ENCODE assay signal across 31 mouse cellular contexts in genomic region chr6:142502519-142503125, GRCm38 (mm10). TPM values are rescaled to one million over a fixed set of nuclear protein-coding genes. Genes with fewer than 3 reads are reported as not detected.
DNase-seq lines count a peak whose midpoint lies in the region; ATAC-seq lines count a peak whose summit lies in the region.
"Had no signal": no experiment of that assay in that cellular context is flagged by ENCODE, and none has a peak within 500 bp of the region (broad histone marks: within the 10 kb centered on the region; RNA-seq: fewer than 3 reads in every experiment).

No protein-coding gene starts in this region.

- no peaks in the 10 kb centered on the region for H3K27me3 ChIP-seq in lung, embryonic 16.5 days (ENCODE audit: control insufficient read depth, insufficient read depth, low read depth, low read length)
- H3K27me3 ChIP-seq: heart, embryonic 15.5 days; hindbrain, embryonic 12.5 days; intestine, embryonic 15.5 days; limb, embryonic 15.5 days; midbrain, embryonic 15.5 days; neural tube, embryonic 15.5 days had no signal

- H3K4me3 ChIP-seq in lung, embryonic 16.5 days (ENCODE audit: low read length) = no peak overlapping the region
- H3K4me3 ChIP-seq: heart, embryonic 10.5 days; heart, embryonic 15.5 days; hindbrain, embryonic 12.5 days; intestine, embryonic 15.5 days; limb, embryonic 10.5 days; limb, embryonic 15.5 days; midbrain, embryonic 10.5 days; midbrain, embryonic 15.5 days; neural tube, embryonic 15.5 days had no signal

- peaks cover 5% of the 10 kb centered on the region for H3K36me3 ChIP-seq in lung, embryonic 16.5 days (ENCODE audit: control insufficient read depth, insufficient read depth, low read length)

- H3K4me1 ChIP-seq in lung, embryonic 16.5 days (replicated peaks; ENCODE audit: control insufficient read depth, insufficient read depth, low read length) = peaks cover 10% of the 10 kb centered on the region; the same call in 1 of the 2 replicates

- H3K9me3 ChIP-seq in lung, embryonic 16.5 days (ENCODE audit: control insufficient read depth, low read length) = no peaks in the 10 kb centered on the region
- H3K9me3 ChIP-seq: heart, embryonic 10.5 days; heart, embryonic 15.5 days; hindbrain, embryonic 12.5 days; intestine, embryonic 15.5 days; limb, embryonic 10.5 days; limb, embryonic 15.5 days; midbrain, embryonic 10.5 days; midbrain, embryonic 15.5 days; neural tube, embryonic 15.5 days had no signal

- no peak overlapping the region for H3K4me2 ChIP-seq in lung, embryonic 16.5 days (ENCODE audit: low read depth, low read length)
- H3K4me2 ChIP-seq: heart, embryonic 15.5 days; hindbrain, embryonic 12.5 days; intestine, embryonic 15.5 days; limb, embryonic 15.5 days; midbrain, embryonic 15.5 days; neural tube, embryonic 15.5 days had no signal

- peak; percentile 34; the same call in 1 of the 2 replicates for ATAC-seq in lung, embryonic 16.5 days (ENCODE audit: low read depth)
- ATAC-seq: CD4-positive, CD25-positive, alpha-beta regulatory T cell, adult 4 months; forebrain, embryonic 14.5 days; hindbrain, postnatal 0 days; intestine, embryonic 15.5 days; lung, postnatal 0 days; midbrain, embryonic 15.5 days had no signal

- peak overlapping the region; percentile 28 for H3K27ac ChIP-seq in lung, embryonic 16.5 days (ENCODE audit: low read length)
- H3K27ac ChIP-seq: heart, embryonic 10.5 days; heart, embryonic 15.5 days; hindbrain, embryonic 12.5 days; hindbrain, postnatal 0 days; intestine, embryonic 15.5 days; limb, embryonic 10.5 days; limb, embryonic 15.5 days; liver, embryonic 14.5 days; midbrain, embryonic 10.5 days; midbrain, embryonic 15.5 days; neural tube, embryonic 15.5 days had no signal

- no peak for DNase-seq in lung, postnatal 36 days
- DNase-seq in kidney, adult 9 months = peak; percentile 89
- peak; percentile 44 for DNase-seq in kidney, postnatal 10 days
- DNase-seq in layer of hippocampus, postnatal 25 days (ENCODE audit: extremely low spot score in 1 of 2, low spot score in 1 of 2) = no peak
- no peak for DNase-seq in adrenal gland, postnatal 10 days
- no peak for DNase-seq in left cerebral cortex, adult 11 months (ENCODE audit: low spot score)
- DNase-seq: adrenal gland, postnatal 36 days; cerebellum, adult 2 months; cerebellum, postnatal 14 days; gastrocnemius, postnatal 14 days; right cerebral cortex, postnatal 25 days; thymus, postnatal 14 days had no signal

- WGBS in lung, embryonic 16.5 days = 68% methylated on average over 10 of the region's 10 CpGs

- no peak overlapping the region for H3K9ac ChIP-seq in lung, embryonic 16.5 days (ENCODE audit: low read length)
- H3K9ac ChIP-seq: heart, embryonic 15.5 days; hindbrain, embryonic 12.5 days; intestine, embryonic 15.5 days; limb, embryonic 15.5 days; liver, embryonic 14.5 days; midbrain, embryonic 15.5 days; neural tube, embryonic 15.5 days had no signal

RNA-seq across cellular contexts. Expression of gene Ldhb, which starts 5.1 kb away (rescaled TPM):
- polyA plus RNA-seq in lung, embryonic 16.5 days (2015; fragmentation: Nextera tagmentation; extraction: Ambion mirVana) = 226 and 231 TPM in 2 replicates
- 100 to 1,000 TPM; 502 to 563 TPM for total RNA-seq in layer of hippocampus, postnatal 25 days (2021)
- 100 to 1,000 TPM; 483 to 579 TPM for total RNA-seq in adrenal gland, postnatal 10 days (2021)

RNA-seq across cellular contexts. Expression of gene Gys2, which starts 29.7 kb away (rescaled TPM):
- 0.91 TPM in 1 of 2 replicates, not detected in the other for polyA plus RNA-seq in lung, embryonic 16.5 days (2015; fragmentation: Nextera tagmentation; extraction: Ambion mirVana)
- under 1 TPM; 0.22 to 0.31 TPM for total RNA-seq in layer of hippocampus, postnatal 25 days (2021)
- 10 to 100 TPM in 1 of 2 experiments, 1 to 10 TPM in 1; 9.9 to 42.7 TPM for total RNA-seq in adrenal gland, postnatal 10 days (2021)
- total RNA-seq: granulocyte monocyte progenitor cell, adult 5-6 weeks had no signal
- polyA plus RNA-seq: brain, embryonic 14.5 days; CD4-positive, CD25-positive, alpha-beta regulatory T cell, adult 4 months; cortical plate, adult 2 months; embryonic facial prominence, embryonic 11.5 days; forebrain, embryonic 14.5 days; heart, embryonic 15.5 days; hindbrain, embryonic 12.5 days; hindbrain, postnatal 0 days; limb, embryonic 10.5 days; limb, embryonic 15.5 days; lung, postnatal 0 days; neural tube, embryonic 15.5 days had no signal

Comparison
In these comparisons a context has a peak if more than half of its experiments do, and no peak if none do; other contexts are left out.
1. DNase-seq: peak in kidney, adult 9 months (single experiment) and kidney, postnatal 10 days (single experiment); none in lung, postnatal 36 days (single experiment), layer of hippocampus, postnatal 25 days (0 of 2), adrenal gland, postnatal 10 days (single experiment) and left cerebral cortex, adult 11 months (single experiment).
2. RNA of gene Gys2, which starts 29.7 kb away (total RNA-seq): 9.9 to 42.7 TPM in adrenal gland, postnatal 10 days; 0.22 to 0.31 TPM in layer of hippocampus, postnatal 25 days; every median in the first group is over 4 times any median in the second.